Mouse (Mus musculus) liver, embryonic 16.5 days (tissue): ENCODE results near the gene Fbxl5. TPM values are rescaled to one million over a fixed set of nuclear protein-coding genes. Genes with fewer than 3 reads are reported as not detected.

Source experiments
- ATAC-seq: fragments of 200-750 bp; cut with Nextera tagmentation; 2 replicates; pipeline ENCODE4 v1.8.0; 2017; ENCODE audit warnings: low read depth, mild to moderate bottlenecking, moderate number of reproducible peaks, moderate library complexity
- H3K27ac ChIP-seq: fragments of 300-500 bp; sonication (generic); 2 replicates; pipeline ENCODE4 v1.5.1; 2014; ENCODE audit warnings: mild to moderate bottlenecking, low read length
- H3K27me3 ChIP-seq: fragments of 300-500 bp; sonication (generic); 2 replicates; pipeline ENCODE4 v1.6.1; 2014; ENCODE audit warnings: low read depth, low read length, mixed read lengths; ENCODE audit not compliant: control insufficient read depth, insufficient read depth
- H3K36me3 ChIP-seq: fragments of 300-500 bp; sonication (generic); 2 replicates; pipeline ENCODE4 v1.6.1; 2014; ENCODE audit warnings: mild to moderate bottlenecking; ENCODE audit not compliant: control insufficient read depth, insufficient read depth
- H3K4me1 ChIP-seq: fragments of 300-500 bp; sonication (generic); 2 replicates; pipeline ENCODE4 v1.6.1; 2014; ENCODE audit warnings: low read depth, low read length, mixed read lengths; ENCODE audit not compliant: control insufficient read depth
- H3K4me2 ChIP-seq: fragments of 300-500 bp; sonication (generic); 2 replicates; pipeline ENCODE4 v1.6.1; 2014; ENCODE audit warnings: low read depth, low read length, mixed read lengths
- H3K4me3 ChIP-seq: fragments of 300-500 bp; sonication (generic); 2 replicates; pipeline ENCODE4 v1.5.1; 2014; ENCODE audit warnings: low read depth, mild to moderate bottlenecking, low read length
- H3K9ac ChIP-seq: fragments of 300-500 bp; sonication (generic); 2 replicates; pipeline ENCODE4 v1.6.1; 2014; ENCODE audit warnings: low read depth, low read length
- H3K9me3 ChIP-seq: fragments of 300-500 bp; sonication (generic); replicated peaks from 2 replicates; pipeline ENCODE4 v1.6.1; 2016; ENCODE audit warnings: low read length; ENCODE audit not compliant: control insufficient read depth
- WGBS: fragments of 180-500 bp; shearing (Covaris S2); extraction: QIAGEN DNeasy Blood & Tissue Kit; methylation state at CpG from one replicate; pipeline ENCODE4 v1.1.7; 2014; ENCODE audit not compliant: insufficient replicate concordance; 5-methylcytosine and 5-hydroxymethylcytosine counted together
- polyA plus RNA-seq: library from polyadenylated mRNA; unstranded; fragments of >200 nt; fragmentation: Nextera tagmentation; extraction: Ambion mirVana; gene quantifications from 2 replicates; pipeline ENCODE4 v1.2.1, GENCODE M21; 2015

The Fbxl5 gene
- polyA plus RNA-seq, 1 experiment from 2014 or later = 21.2 TPM

DNA sequence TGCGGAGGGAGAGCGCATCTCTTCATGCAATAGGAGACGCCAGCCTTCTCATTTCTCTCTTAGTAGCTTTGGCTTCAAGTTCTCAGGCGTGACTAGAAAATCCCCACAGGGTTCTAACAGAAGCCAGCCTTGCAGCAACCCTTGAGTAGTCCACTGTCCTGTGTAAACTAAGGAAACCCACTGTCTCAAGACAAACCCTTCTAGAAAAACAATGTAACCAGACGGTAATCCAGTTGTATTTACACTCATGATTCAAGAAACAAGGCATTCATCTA, 20.5 kb upstream of the Fbxl5 start:
- WGBS = 70% methylated on average over 5 of the region's 5 CpGs
- Histone ChIP-seq H3K27ac (no peak overlapping the region), H3K4me2 (peak overlapping the region; percentile 14; the same call in 1 of the 2 replicates), H3K36me3 (no peaks in the 10 kb centered on the region), H3K9me3 (no peaks in the 10 kb centered on the region), H3K4me3 (peak overlapping the region; percentile 33; the same call in 1 of the 2 replicates), H3K9ac (no peak overlapping the region), H3K27me3 (no peaks in the 10 kb centered on the region), H3K4me1 (no peaks in the 10 kb centered on the region)
- no peak for ATAC-seq

GRCm38 (mm10) chr5:43841144-43842010, 19.9 kb upstream of the Fbxl5 start:
- WGBS = 22% methylated on average over 11 of the region's 11 CpGs
- no peak overlapping the region for H3K27ac ChIP-seq
- no peaks in the 10 kb centered on the region for H3K4me1 ChIP-seq
- no peak overlapping the region for H3K9ac ChIP-seq
- peak overlapping the region; percentile 14; the same call in 1 of the 2 replicates for H3K4me2 ChIP-seq
- no peaks in the 10 kb centered on the region for H3K27me3 ChIP-seq
- ATAC-seq = no peak
- no peaks in the 10 kb centered on the region for H3K9me3 ChIP-seq
- peak overlapping the region; percentile 33; the same call in 1 of the 2 replicates for H3K4me3 ChIP-seq
- no peaks in the 10 kb centered on the region for H3K36me3 ChIP-seq

- H3K9ac ChIP-seq = no peak overlapping the region
- no peak for ATAC-seq
These were observed 15.9 kb upstream of the Fbxl5 start for GRCm38 (mm10) chr5:43837372-43837771.

DNA sequence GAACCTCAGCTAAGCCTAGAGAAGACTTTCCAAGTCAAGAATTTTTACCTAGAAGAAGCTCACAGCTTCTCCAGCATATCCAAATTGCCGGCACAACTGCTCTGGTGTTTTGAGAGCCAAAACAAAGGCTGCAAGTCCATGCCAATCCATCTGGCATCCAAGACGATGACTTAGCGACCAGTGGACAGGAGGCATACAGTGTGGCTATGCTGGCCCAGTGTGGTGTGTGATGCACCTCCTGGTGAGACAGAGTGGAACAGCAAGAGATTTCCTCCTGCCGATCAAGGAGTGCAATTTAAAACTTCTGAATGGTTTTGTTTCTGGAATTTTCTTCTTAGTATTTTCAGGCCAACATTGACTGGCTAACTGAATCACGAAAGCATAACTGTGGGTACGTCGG, 15.2 kb upstream of the Fbxl5 start:
- H3K4me3 ChIP-seq = no peak overlapping the region
- H3K4me1 ChIP-seq = no peaks in the 10 kb centered on the region
- 74% methylated on average over 7 of the region's 7 CpGs for WGBS
- ATAC-seq = no peak
- no peak overlapping the region for H3K4me2 ChIP-seq
- H3K9ac ChIP-seq = no peak overlapping the region
- no peak overlapping the region for H3K27ac ChIP-seq
- no peaks in the 10 kb centered on the region for H3K27me3 ChIP-seq
- H3K9me3 ChIP-seq = no peaks in the 10 kb centered on the region
- H3K36me3 ChIP-seq = no peaks in the 10 kb centered on the region

More at GRCm38 (mm10) chr5:43837372-43837771, 15.9 kb upstream of the Fbxl5 start:
- 28% methylated on average over 5 of the region's 5 CpGs for WGBS
- no peaks in the 10 kb centered on the region for H3K4me1 ChIP-seq
- no peak overlapping the region for H3K4me2 ChIP-seq
- no peak overlapping the region for H3K27ac ChIP-seq
- H3K4me3 ChIP-seq = no peak overlapping the region
- H3K9me3 ChIP-seq = no peaks in the 10 kb centered on the region
- no peaks in the 10 kb centered on the region for H3K36me3 ChIP-seq
- no peaks in the 10 kb centered on the region for H3K27me3 ChIP-seq

GRCm38 (mm10) chr5:43827366-43827765, 5.9 kb upstream of the Fbxl5 start:
- Histone ChIP-seq H3K4me2 (no peak overlapping the region), H3K9me3 (no peaks in the 10 kb centered on the region), H3K36me3 (no peaks in the 10 kb centered on the region), H3K9ac (no peak overlapping the region), H3K4me1 (no peaks in the 10 kb centered on the region), H3K27me3 (no peaks in the 10 kb centered on the region), H3K4me3 (no peak overlapping the region), H3K27ac (no peak overlapping the region)
- WGBS = 68% methylated on average over 9 of the region's 9 CpGs
- ATAC-seq = no peak

GRCm38 (mm10) chr5:43826883-43827282, 5.4 kb upstream of the Fbxl5 start:
- no peak for ATAC-seq
- Histone ChIP-seq H3K27ac (peak overlapping the region; percentile 1; the same call in 1 of the 2 replicates), H3K9ac (no peak overlapping the region), H3K4me1 (no peaks in the 10 kb centered on the region), H3K27me3 (no peaks in the 10 kb centered on the region), H3K4me3 (no peak overlapping the region), H3K4me2 (no peak overlapping the region), H3K36me3 (no peaks in the 10 kb centered on the region), H3K9me3 (no peaks in the 10 kb centered on the region)
- 75% methylated on average over 2 of the region's 2 CpGs for WGBS

DNA sequence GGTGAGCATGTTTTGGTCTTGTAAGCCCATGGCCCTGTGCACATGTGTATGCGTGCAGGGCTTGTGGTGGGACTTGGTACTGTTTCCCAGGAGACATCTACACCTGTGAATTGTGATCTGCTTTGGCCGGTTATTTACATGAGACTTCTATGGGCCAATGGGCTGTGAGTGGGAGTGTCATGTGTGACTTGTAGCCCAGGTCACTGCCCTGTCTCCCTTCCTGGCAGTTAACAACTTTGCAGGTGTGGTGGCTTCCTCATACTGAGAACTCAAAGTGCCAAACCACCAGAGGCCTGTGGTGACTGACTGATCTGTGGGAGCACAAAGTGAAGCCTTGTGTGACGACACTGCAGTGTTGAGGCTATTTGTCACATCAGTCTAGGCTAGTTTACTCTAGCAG, 3.1 kb upstream of the Fbxl5 start:
- H3K4me1 ChIP-seq = no peaks in the 10 kb centered on the region
- H3K9me3 ChIP-seq = no peaks in the 10 kb centered on the region
- ATAC-seq = peak; percentile 24
- H3K4me2 ChIP-seq = no peak overlapping the region
- H3K27me3 ChIP-seq = no peaks in the 10 kb centered on the region
- WGBS = 61% methylated on average over 3 of the region's 3 CpGs
- no peaks in the 10 kb centered on the region for H3K36me3 ChIP-seq
- no peak overlapping the region for H3K9ac ChIP-seq
- H3K27ac ChIP-seq = no peak overlapping the region
- no peak overlapping the region for H3K4me3 ChIP-seq

DNA sequence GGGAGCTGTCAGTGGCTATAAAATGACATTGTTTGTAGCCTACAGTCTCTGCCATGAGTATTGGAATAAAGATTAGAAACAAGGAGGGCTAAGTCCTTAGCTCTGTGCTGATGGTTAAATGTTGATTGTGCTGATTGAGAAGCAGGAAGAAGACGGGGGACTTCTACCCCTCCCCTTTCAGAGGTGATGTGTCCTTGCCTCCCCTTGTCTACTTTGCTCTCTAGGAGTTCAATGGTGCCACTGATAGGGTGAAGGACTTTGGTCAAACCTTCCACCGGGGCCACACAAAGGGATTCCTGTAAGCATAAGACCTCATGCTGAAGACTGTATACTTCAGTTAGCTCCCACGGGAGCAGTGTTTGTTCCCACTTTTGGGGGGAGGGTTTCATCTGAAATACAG, 1.4 kb upstream of the Fbxl5 start:
- no peaks in the 10 kb centered on the region; the same call in 1 of the 2 replicates for H3K4me1 ChIP-seq
- no peak overlapping the region for H3K27ac ChIP-seq
- H3K9ac ChIP-seq = no peak overlapping the region
- 47% methylated on average over 3 of the region's 3 CpGs for WGBS
- H3K27me3 ChIP-seq = no peaks in the 10 kb centered on the region
- H3K4me2 ChIP-seq = no peak overlapping the region
- no peak overlapping the region for H3K4me3 ChIP-seq
- no peaks in the 10 kb centered on the region for H3K36me3 ChIP-seq
- no peak for ATAC-seq
- H3K9me3 ChIP-seq = no peaks in the 10 kb centered on the region

DNA sequence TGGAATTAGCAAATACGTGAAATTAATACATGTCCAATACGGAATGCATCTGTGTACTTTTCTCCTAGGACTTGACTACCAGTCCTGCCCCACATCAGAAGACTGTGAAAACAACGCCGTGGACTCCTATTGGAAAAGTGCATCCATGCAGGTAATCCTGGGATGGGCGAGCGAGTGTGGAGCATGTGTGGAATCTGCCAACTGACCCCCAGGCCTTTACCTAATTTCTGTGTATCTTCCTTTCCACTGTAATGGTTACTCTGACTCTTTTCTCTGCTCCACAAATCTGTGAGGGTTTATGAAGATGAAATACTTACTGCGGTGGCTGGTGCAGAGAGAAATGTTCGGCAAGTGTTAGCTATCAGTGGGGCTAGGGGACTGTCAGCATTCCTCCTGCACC, 761 bp upstream of the Fbxl5 start:
- Histone ChIP-seq H3K4me2 (no peak overlapping the region), H3K9me3 (no peaks in the 10 kb centered on the region), H3K27me3 (no peaks in the 10 kb centered on the region), H3K36me3 (no peaks in the 10 kb centered on the region), H3K4me3 (no peak overlapping the region), H3K9ac (no peak overlapping the region), H3K4me1 (no peaks in the 10 kb centered on the region; the same call in 1 of the 2 replicates), H3K27ac (no peak overlapping the region)
- WGBS = 81% methylated on average over 8 of the region's 8 CpGs
- no peak for ATAC-seq
